Mouse (Mus musculus) neural tube, embryonic 11.5 days (tissue): ENCODE measurements at regions not wholly inside any gene's neighbourhood (a gene's known extent, or its start where the extent isn't known, plus 50 kb on each side); places are given as distances from the start of the nearest gene placed in this dataset.

Experiments used
- ATAC-seq: fragments of 200-750 bp; cut with Nextera tagmentation; 2 replicates; pipeline ENCODE4 v1.8.0; 2017; ENCODE audit warnings: moderate number of reproducible peaks, mild to moderate bottlenecking, moderate TSS enrichment, moderate library complexity; ENCODE audit not compliant: insufficient read depth, low FRiP score, low TSS enrichment
- DNase-seq: peaks from one replicate; pipeline ENCODE4 v3.0.0-alpha.2; 2015; ENCODE audit warnings: low spot score
- H3K27ac ChIP-seq: fragments of 300-500 bp; sonication (generic); 2 replicates; pipeline ENCODE4 v1.5.1; 2014; ENCODE audit warnings: low read depth, mild to moderate bottlenecking, low read length
- H3K27me3 ChIP-seq: fragments of 300-500 bp; sonication (generic); 2 replicates; pipeline ENCODE4 v1.6.1; 2014; ENCODE audit warnings: mild to moderate bottlenecking, low read length, mixed read lengths; ENCODE audit not compliant: control insufficient read depth, insufficient read depth
- H3K36me3 ChIP-seq: fragments of 300-500 bp; sonication (generic); 2 replicates; pipeline ENCODE4 v1.6.1; 2014; ENCODE audit warnings: mild to moderate bottlenecking, low read length, moderate library complexity, mixed read lengths; ENCODE audit not compliant: control insufficient read depth, insufficient read depth
- H3K4me1 ChIP-seq: fragments of 300-500 bp; sonication (generic); 2 replicates; pipeline ENCODE4 v1.6.1; 2014; ENCODE audit warnings: low read length, mixed read lengths; ENCODE audit not compliant: control insufficient read depth, insufficient read depth
- H3K4me2 ChIP-seq: fragments of 300-500 bp; sonication (generic); 2 replicates; pipeline ENCODE4 v1.6.1; 2014; ENCODE audit warnings: low read depth, mild to moderate bottlenecking, moderate library complexity
- H3K4me3 ChIP-seq: fragments of 300-500 bp; sonication (generic); 2 replicates; pipeline ENCODE4 v1.5.1; 2014; ENCODE audit warnings: low read depth, low read length
- H3K9ac ChIP-seq: fragments of 300-500 bp; sonication (generic); 2 replicates; pipeline ENCODE4 v1.6.1; 2014; ENCODE audit warnings: mild to moderate bottlenecking, low read length
- H3K9me3 ChIP-seq: fragments of 300-500 bp; sonication (generic); 2 replicates; pipeline ENCODE4 v1.6.1; 2016; ENCODE audit warnings: low read length; ENCODE audit not compliant: control insufficient read depth
- WGBS: fragments of 180-500 bp; shearing (Covaris S2); extraction: QIAGEN DNeasy Blood & Tissue Kit; methylation state at CpG from one replicate; pipeline ENCODE4 v1.1.7; 2014; 5-methylcytosine and 5-hydroxymethylcytosine counted together

DNA sequence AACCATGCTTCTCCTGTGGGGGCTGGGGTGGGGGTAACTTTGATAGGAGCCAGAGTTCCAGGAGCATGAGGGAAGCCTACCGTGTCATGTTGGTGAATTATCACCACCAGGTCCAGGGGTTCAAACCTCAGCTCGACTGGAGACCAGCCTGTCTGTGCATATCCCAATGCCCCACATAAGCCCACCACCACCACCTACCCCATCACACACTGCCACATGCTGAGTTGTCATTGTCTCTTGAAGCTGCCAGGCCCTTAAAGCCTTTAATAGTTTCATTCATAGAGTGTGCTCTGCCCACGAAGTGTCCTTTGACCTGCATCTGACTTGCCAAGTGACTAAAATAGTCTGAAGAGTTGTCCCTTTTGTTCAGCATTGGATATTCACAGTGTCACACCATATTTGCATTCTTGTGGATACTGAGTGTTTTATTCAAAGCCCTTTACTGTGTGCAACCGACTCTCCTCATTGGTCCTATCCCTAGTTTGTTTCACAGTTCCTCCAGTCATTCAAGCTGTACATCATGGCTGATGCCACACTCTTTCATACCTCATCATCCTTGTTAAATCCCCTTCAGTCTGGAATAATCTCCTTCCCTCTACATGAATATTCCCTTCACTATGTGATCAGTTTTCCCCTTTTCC lies 204.9 kb upstream of the Nr3c2 start:
- DNase-seq (peak; percentile 27), ATAC-seq (peak; percentile 64)
- Histone ChIP-seq H3K27me3 (no peaks in the 10 kb centered on the region), H3K4me3 (no peak overlapping the region), H3K27ac (no peak overlapping the region), H3K4me2 (no peak overlapping the region), H3K9me3 (no peaks in the 10 kb centered on the region), H3K4me1 (no peaks in the 10 kb centered on the region), H3K36me3 (no peaks in the 10 kb centered on the region), H3K9ac (no peak overlapping the region)
- WGBS, result 52% methylated on average over 4 of the region's 4 CpGs
